Mouse (Mus musculus) ovary, adult 18-20 months (tissue): ENCODE results near the gene Magi2.
"Not testable (repeated sequence)": the region's sequence is repeated elsewhere in the genome, so short reads cannot be mapped to it uniquely, and the experiment has no call there.

Experiments
- DNase-seq: peaks from one replicate; pipeline ENCODE4 v3.0.0; 2022; ENCODE audit warnings: low spot score, mixed read lengths

The Magi2 gene

DNA sequence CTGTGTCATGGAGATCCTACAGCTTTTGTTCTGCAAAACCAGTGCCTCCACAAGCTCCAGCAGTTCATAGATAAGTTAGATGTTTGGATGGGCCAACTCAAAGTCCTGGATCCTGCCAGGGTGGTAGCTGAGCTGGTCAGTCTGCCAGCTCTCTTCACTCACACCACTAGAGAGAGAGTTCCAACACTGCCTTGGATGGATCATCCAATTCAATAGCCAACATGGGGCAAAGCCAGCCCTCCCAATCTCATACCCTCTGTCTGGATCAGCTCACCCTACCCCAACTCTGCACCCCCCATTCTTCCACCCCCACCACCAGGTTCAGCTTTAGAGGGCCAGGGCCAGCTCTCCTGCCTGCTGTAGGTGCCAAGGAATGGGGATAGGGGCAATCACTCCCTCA is 235.7 kb downstream of the Magi2 start:
- no peak for DNase-seq

DNA sequence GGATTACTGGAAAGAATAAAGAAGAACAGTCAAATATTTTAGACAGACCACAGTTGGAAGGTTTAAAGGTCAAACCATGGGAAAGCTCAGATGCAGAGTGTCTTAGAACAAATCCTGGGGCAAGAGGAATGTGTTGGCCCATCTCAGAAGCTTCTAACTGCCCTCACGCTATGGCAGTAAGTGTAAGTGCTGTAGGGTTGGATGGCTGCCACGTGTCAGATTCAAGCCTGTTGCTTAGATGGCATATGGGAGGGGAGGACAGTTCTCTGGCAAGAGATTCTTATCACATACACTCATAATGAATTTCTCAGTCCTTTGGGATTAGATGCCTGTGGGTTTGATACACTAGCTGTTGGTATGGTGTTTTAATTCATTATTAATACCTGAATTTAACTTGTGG is 238.5 kb downstream of the Magi2 start:
- DNase-seq, result no peak

DNA sequence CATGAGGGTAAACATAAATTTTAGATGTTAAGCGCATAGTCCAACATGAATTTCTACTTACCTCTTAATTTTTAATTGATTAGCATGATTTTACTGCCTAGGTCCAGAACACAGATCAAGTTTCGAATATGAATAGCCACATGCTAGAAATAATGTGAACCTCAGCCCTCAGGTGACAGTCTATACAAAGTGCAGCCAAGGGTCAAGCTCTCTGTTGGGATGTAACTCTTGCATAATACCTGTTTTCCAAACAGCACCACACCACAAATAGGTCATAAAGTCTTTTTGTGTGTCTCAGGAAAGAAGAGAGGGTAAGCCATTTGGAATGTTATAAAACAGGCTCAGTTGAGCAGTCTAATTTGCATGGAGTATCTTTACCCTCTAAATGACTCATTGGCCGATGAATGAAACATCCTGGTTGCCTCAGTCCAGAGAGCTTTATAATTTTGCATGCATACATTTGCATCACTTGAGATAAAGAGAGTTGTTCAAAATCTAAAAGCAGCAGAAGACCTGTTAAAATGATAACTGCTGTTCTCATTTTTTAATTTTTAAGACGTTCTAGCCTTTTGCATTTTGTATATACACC is 246.1 kb downstream of the Magi2 start:
- no peak for DNase-seq

DNA sequence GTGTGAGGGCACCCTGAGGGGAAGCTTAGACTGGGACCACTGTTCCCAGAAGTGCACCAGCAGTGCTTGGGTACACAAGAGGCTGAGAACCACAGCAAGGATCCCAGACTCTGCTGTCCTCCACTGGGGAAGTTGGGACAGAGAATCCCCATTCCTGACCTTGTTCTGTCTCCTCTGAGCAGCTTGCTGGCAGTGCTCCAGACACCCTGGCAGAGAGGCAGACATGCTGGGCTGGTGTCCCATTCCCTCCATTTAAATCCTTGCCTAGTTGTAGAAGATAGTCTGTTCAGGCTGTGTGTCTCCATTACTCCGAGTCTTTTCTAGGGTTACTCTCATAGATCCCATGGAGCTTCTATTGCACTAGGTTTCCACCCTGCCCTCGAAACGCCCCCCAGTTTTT is 256.1 kb downstream of the Magi2 start:
- DNase-seq, result peak; percentile 17

DNA sequence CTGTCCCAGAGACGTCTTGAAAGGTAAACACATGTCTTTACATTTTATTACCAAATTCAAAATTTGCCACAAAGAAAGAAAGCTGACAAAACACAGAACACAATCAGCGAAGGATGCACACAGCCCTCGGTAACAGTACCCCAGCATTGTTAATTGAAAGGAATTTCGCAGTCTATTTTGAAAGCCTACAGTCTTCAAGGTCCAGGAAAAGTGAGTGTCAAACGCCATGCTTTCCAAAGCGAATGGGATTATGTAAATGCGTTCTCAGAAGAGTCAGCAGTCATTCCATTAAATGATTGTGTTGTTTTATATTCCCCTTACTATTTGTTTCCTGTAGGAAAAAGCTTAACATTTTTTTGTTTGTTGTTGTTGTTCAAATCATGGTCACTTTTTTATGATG is 261.1 kb downstream of the Magi2 start:
- DNase-seq, result no peak

DNA sequence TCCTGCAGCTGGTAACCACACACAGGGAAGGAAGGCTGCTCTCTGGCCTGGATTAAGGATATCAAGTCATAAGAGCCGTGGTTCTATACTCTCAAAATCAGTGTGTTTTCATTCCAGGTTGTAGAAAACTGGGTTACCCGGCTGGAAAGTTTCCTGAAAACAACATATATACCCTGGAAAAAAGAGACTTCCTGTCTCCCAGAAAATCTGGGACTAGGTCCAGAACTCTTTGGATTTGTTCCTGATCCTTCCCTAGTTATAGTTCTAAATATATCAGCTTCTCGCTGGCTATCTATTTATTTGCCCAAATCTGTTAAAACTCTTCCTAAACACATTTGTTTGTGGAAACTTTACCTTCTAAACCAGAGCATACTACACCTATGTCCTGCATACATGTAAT is 274.2 kb downstream of the Magi2 start:
- DNase-seq, result no peak

DNA sequence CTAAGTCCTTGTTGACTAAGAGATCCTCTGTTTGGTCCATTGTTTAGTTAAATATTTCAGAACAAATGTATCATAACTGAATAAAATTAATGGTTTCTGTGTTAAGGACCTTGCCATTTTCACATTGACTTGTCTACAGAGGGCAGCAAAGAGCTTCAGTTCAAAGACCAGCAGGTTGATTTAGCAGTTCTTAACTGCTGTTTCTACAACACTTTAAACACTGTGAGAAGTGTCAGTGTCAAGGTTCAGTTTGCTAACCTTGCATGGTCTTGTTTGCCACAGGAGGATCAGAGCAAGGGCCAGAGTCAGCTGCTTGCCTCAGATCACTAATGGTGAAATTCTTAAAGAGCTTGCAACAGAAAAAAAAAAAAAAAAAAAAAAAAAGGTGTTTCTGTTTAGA is 295.3 kb downstream of the Magi2 start:
- DNase-seq, result no peak

DNA sequence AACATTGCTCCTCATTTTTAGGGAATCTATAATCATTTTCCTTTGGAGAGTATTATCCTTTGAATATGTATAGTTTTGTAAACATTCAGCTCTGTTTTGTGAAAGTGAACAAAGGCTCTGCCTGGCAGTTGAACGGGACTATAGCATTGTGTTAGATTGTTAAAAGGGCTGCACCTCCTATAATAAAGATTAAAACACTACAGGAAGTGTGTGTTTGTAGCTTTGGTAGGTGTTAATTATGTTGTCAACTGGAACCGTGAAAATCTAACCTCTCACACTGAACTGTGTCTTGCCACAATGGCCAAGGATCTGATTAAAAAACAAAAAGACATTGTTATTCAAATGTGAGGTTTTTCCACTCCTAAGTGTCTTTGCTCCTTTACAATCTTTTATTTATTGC is 312.5 kb downstream of the Magi2 start:
- DNase-seq, result no peak

DNA sequence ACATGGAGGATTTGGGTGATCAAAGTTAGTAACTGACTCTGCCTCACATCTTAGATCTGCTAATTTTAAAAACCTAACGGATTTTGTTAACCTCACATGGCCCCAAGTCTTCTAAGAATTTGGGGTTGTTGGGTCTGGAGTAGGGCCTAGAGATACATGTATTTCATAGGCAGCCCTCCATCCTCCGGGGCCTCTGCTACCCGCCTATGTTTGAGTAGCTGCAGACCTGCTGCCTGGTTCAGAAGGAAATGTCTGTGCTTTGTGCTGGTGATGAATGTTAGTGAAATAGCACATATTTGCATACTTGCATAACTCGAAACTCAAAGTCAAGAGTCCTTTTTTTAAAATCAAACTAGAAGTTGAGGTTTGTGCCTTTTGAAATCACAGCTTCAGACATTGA is 319.6 kb downstream of the Magi2 start:
- no peak for DNase-seq

DNA sequence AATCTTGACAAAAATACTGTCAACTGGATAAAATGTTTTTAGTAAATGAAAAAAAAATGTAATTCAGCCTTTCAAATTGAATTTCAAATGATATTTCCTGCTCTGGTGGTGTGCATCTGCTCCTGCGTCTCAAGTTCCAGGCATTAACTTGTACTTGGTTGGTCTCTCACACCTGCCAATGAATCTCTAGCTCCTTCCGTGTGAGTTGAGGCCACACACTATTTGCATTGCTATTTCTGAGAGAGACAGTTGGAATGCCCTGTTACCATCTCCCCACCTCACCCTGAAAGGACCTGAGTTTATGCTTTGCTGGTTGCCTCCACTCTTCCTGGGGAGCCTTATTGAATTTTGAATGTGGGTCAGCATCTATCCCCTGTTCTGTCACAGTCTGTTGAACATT is 320.1 kb downstream of the Magi2 start:
- DNase-seq, result no peak

DNA sequence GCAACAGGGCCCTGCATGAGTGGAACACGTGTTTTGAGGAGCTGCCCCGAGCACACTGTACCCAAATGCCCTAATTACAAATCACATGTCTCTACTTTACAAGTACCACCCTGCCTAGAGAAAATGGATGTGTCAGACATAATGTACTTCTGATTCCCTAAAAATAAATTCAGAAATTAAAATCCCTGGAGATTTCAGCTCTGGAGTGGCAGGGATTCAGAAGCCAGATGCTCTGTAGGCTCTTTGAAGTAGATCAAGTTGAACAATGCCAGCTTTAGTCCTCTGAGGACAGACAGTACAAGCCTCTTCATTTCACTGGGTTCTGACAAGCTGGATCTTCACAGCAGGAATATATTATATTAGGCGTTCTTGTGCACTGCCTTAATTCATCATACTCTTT is 326.7 kb downstream of the Magi2 start:
- no peak for DNase-seq

DNA sequence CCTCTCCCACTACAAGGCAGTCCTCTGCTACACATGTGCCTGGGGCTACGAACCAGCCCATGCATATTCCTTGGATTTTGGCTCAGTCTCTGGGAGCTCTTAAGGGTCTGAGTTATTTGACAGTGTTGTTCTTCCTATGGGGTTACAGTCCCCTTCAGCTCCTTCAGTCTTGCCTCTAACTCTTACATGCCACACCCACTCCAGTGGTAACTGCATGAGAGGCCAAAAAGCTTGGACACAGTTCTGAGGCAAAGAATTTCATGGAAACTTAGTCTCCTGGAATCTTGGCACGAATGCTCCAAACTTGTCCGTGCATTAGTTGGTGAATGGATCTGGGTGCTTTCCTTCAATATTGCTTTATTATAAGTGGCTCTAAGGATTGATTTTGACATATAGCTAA is 338.8 kb downstream of the Magi2 start:
- DNase-seq, result no peak

DNA sequence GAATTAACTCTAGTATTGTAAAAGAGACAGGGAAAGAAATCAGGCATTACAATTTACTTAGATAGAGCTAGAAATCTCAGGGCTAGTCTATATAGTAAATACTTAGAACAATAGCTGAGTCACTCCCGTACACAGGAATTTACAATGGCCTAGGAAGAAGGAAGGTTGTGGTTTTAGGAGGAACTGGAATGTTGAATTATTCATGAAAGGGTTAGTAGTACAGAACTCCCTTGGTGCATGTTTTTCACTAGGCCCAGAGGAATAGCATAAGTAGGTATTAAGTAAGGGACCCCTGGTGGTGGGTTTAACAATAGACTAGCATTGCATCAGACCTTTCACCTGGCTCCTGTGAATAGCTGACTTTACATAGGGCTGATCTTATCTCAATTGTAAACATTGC is 339.3 kb downstream of the Magi2 start:
- not testable (repeated sequence) for DNase-seq

DNA sequence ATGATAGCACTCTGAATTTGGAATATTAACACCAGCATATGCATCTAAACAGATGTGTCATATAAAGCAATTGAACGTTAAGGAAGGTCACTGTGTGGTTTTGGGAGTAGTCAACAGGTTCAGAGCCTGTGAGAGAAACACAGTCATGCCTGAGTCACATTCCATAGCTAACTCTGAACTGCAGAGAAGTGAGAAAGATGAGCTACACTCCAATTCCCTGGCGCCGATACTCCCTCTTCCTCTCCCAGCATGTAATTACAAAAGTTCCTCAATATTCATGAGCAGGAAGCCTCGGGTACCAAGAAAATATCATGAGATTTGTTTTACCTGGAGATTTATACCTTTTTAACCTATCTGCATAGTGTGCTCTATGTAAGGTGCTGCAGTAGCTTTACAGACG is 380.9 kb downstream of the Magi2 start:
- DNase-seq, result no peak

DNA sequence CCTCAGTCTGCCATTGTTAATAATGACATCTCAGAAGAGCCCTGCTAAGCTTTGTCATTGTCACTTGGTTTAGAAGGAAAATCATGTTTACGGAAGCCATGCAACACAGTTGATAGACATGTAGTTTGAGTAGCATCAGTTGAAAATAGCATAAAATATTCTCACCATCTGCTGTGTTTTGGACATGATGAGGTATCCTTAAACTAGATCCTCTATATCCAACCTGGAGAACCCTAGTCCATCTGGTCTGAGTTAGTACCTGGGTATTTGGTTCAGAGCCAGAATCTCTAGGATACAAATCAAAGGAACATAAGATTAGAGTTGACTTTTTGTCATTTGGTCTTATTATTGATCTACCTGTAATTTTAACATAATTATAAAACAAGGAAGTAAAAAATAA is 385.0 kb downstream of the Magi2 start:
- DNase-seq, result no peak

DNA sequence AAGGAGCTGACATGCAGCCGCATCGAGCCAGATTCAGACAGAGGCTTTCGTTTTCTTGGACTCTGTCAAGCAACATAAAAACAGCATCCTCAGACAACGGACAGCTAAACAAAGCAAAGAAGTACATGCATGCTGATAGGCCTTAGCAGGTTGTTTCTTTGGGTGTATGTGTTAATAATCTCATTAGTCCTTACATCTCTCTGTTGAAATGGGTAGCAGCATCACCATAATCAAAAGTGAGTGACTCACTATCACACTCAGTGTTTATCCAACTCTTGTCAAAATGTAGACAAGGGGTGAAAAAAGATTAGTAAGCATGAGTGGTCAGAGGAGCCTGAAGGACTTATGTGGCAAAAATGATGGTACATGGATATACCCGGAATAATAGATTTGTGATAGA is 394.8 kb downstream of the Magi2 start:
- DNase-seq, result no peak

DNA sequence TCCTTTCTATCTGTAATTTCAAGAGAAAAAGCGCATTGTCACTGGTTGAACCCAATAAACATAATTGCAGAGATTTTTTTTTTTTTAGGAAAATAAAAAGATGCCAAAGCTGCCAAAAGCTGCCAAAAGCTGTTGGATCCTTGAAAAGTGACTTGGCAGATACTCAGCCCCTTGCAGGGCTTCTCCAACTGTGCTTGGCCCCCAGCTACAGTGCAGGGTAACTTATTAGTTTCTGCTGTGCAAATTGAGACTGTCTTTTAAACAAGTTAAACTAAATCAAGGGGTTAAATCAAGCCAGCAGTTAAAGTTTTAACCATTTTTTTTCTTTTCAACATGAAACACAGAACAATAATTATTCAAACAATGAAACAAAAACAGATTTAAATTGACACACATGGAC is 407.1 kb downstream of the Magi2 start:
- DNase-seq, result no peak

DNA sequence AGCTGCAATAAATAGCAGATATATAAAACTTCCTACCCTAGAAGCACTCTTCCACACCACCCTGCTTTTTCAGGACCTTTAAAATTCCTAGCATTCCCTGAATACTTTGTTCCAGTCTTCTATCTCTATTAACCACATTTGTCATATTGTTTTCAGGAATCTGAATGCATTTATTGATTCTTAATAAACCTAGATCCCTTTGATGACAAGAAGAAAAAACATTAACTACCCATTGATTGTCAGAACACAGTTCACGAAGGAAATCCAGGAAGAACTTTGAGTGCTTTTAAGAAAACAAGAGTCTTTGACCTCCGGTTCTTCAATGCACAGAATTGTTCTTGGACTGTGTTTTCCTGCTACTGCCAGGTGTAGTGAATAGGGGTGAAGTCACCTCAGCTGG is 411.0 kb downstream of the Magi2 start:
- DNase-seq, result no peak

DNA sequence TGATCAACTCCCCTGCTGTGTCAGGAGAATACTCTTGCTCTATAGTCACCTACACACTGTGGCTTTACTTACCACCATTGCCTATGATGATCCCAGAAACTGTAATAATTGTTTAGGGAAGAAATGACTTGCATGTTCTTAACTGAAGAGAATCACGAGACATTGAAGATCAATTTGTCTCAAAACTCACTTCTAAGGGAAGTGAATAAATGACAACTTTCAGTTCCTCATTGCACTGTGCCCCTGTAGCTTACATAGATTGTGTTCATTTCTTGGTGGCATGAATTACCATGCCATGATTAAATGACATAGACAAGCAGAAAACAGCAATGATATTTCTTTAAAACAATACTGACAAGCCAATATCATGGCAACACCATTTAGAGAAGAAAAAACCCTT is 429.1 kb downstream of the Magi2 start:
- no peak for DNase-seq

DNA sequence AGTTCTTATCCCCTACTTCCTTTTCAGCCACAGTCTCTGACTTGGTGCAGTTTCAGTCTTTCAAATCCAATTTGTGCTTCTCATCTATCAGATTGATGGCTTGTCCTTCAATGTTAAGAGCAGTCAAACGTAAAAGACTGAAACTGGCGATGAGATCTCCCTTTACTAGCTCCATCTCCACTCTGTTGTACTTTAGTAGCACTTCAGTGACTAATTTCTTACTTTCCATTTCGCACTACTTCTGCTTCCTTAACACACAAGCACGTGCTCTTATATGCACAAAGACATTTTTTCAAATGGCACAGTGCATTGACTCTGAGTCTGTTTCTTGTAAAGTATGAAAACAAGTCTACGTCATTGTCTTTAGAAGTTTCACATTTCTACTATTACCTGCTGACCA is 439.6 kb downstream of the Magi2 start:
- no peak for DNase-seq

DNA sequence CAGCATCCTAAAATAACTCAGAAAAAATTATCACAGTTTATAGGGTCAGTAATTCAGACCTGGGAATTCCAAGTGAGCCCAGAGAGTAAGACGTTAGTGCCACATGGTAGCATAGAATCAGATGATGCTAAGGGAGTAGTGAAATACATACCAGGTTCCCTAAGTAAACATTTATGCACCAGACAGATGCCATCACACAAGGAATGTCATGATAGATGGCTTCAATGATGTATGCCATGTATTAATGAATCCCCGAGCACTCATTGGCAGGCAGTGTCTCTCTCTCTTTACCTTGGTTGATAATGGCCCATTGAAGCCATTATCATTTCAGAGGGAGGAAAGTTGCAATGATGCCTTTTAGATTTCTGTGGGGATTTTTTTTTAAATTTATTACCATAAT is 490.5 kb downstream of the Magi2 start:
- DNase-seq, result no peak

DNA sequence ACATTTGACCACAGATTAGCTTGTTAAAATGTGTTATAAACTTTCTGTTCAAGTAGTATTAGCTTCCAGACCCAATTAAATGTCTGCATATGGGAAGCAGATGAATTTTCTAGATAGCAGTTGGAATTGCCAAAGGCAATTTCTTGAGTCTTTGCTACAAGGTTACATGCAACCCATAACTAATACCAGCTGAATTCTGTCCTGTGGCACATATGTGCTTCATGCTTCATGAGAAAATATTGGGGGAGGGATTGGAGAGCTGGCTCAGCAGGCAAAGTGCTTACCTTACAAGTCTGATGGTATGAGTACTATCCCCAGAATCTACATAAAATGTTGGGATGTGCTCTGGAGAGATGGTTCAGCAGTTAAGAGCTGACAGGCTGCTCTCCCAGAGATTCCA is 499.4 kb downstream of the Magi2 start:
- no peak for DNase-seq

DNA sequence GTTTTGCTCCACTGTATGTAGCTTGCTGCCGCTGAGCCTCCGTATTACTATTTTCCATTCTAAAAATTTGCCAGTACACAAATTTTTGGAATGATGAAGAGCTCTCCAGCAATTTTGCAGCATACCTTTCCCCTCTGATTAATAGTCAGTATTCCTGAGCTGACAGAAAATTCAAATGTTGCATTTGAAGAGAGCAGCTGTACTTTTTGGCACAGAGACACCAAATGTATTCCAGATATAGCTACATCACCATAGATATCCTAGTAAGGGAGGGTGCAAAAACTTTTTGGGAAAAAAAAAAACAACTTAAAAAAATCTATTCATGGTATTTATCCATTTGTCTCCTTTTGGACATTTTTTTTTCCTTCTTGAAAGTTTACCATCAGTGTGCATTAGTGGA is 518.5 kb downstream of the Magi2 start:
- DNase-seq, result no peak

DNA sequence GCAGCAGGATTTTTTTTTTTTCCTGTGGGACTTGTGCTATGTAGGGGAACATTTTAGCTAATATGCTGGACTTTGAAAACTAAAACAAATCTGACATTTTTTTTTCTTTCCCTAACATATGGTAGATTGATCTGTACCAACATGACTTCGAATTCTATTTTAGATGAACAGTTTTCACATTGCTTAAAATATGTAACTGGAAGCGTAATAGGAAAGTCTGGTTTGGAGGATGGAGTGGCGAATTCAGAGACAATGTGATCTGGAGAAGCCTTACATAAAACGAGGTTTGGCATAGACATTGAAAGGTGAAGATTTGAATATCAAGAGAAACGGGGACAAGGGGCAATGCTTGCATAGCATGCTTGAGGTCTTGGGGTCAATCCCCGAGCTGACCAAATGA is 519.1 kb downstream of the Magi2 start:
- DNase-seq, result no peak

DNA sequence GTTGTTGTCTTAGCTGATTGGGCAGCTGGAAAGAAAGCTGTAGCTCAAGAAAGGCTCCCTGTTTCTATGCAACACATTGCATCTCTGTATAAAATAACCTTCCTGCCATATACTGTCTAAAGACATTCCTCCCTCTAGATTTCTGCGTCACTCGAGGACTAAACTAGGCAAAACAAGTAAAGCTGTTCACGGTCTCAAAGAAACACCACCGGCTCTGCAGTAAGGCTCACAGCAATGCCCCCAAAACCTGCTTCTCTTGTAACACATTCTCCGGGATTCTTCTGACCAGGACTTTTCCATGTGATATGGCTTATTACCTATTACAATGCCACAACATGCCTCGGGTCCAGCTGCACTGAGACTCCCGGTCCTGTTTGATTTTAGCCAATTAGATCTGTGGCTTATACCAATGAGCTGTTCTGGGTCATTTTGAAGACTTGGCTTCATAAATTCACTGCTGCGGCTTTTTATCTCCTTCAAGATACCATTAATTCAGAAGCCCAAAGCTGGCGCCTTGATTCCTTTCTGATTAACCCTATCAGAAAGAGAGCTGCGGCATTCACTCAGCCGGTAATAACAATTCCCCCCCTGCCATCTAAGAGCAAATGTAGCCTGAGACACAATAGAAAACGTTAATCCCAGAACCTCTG is 520.2 kb downstream of the Magi2 start:
- DNase-seq, result no peak
